Mouse (Mus musculus) liver, postnatal 0 days (tissue): ENCODE measurements around the gene Sf1. TPM values are rescaled to one million over a fixed set of nuclear protein-coding genes. Genes with fewer than 3 reads are reported as not detected.

Experiments used
- ATAC-seq: fragments of 200-750 bp; cut with Nextera tagmentation; 2 replicates; pipeline ENCODE4 v1.8.0; 2017; ENCODE audit warnings: mild to moderate bottlenecking, moderate library complexity
- DNase-seq: peaks from one replicate; pipeline ENCODE4 v3.0.0-alpha.2; 2016
- H3K27ac ChIP-seq: fragments of 300-500 bp; sonication (generic); 2 replicates; pipeline ENCODE4 v1.5.1; 2014; ENCODE audit warnings: antibody characterized with exemption, moderate library complexity, mild to moderate bottlenecking, low read depth
- H3K27me3 ChIP-seq: fragments of 300-500 bp; sonication (generic); 2 replicates; pipeline ENCODE4 v1.6.1; 2014; ENCODE audit warnings: low read length, control low read depth, mixed read lengths; ENCODE audit not compliant: insufficient read depth
- H3K36me3 ChIP-seq: fragments of 300-500 bp; sonication (generic); replicated peaks from 2 replicates; pipeline ENCODE4 v1.6.1; 2014; ENCODE audit warnings: mild to moderate bottlenecking, control low read depth, low read length, moderate library complexity, mixed read lengths; ENCODE audit not compliant: insufficient read depth
- H3K4me1 ChIP-seq: fragments of 300-500 bp; sonication (generic); 2 replicates; pipeline ENCODE4 v1.6.1; 2014; ENCODE audit warnings: antibody characterized with exemption, mild to moderate bottlenecking, control low read depth; ENCODE audit not compliant: insufficient read depth
- H3K4me2 ChIP-seq: fragments of 300-500 bp; sonication (generic); 2 replicates; pipeline ENCODE4 v1.6.1; 2014; ENCODE audit warnings: low read depth, mild to moderate bottlenecking, low read length, moderate library complexity, mixed read lengths
- H3K4me3 ChIP-seq: fragments of 300-500 bp; sonication (generic); 2 replicates; pipeline ENCODE4 v1.5.1; 2014; ENCODE audit warnings: low read depth, low read length
- H3K9ac ChIP-seq: fragments of 300-500 bp; sonication (generic); replicated peaks from 2 replicates; pipeline ENCODE4 v1.6.1; 2014; ENCODE audit warnings: mild to moderate bottlenecking, moderate library complexity
- H3K9me3 ChIP-seq: fragments of 300-500 bp; sonication (generic); 2 replicates; pipeline ENCODE4 v1.6.1; 2016; ENCODE audit warnings: mild to moderate bottlenecking, control low read depth, low read length, mixed read lengths
- CTCF ChIP-seq: sonication (generic); IDR thresholded peaks from 2 replicates; pipeline ENCODE4 v1.5.1; 2016; ENCODE audit warnings: antibody characterized with exemption, low read depth
- EP300 ChIP-seq: IDR thresholded peaks from 2 replicates; pipeline ENCODE4 v1.6.1; 2016; ENCODE audit warnings: antibody characterized with exemption, low read depth, mild to moderate bottlenecking
- WGBS: fragments of 180-500 bp; shearing (Covaris S2); extraction: QIAGEN DNeasy Blood & Tissue Kit; methylation state at CpG from one replicate; pipeline ENCODE4 v1.1.7; 2014; ENCODE audit not compliant: insufficient replicate concordance; 5-methylcytosine and 5-hydroxymethylcytosine counted together
- polyA plus RNA-seq: library from polyadenylated mRNA; unstranded; fragments of >200 nt; fragmentation: Nextera tagmentation; extraction: Ambion mirVana; gene quantifications from 2 replicates; pipeline ENCODE4 v1.2.1, GENCODE M21; 2015

Sf1 gene
- polyA plus RNA-seq, 1 experiment from 2014 or later, result 35.7 TPM

DNA sequence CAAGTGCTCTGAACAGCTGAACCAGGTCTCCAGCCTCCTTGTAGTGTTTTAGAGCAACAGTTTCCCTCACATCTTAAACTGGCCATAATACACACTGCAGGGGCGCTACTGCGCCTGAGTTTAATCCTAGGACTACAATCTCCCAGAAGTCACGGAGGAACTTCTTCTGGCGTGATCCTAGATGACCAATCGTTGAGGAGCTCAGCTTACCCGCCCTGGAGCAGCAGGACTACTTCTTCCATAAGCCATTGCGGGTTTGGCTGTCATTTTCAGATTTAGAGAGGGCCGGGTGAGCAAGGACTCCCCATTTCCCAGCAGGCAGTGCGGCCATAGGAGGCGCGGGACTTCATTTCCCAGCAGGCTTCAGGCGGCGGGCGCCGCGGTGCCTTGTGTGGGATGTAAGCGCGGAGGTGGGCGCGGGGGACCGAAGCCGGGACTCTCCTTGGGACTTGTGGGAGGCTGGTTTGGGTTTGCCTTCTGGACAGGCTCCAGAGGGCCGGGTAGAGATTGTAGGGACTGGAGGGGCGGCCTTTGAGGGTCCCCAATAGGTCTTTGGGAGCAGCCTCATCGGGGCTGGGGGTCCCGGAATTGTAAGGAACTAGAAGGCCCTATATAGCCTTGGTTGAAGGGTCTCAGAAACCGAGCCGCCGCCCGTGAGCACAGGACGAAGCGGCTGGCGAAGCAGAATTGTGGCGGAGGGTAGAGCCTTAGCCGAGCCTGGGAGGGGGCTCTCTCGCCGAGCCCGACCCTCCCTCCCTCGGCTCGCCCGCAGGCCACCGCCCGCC is 28.6 kb upstream of the Sf1 start, which contains the start of gene Men1:
Men1 (plus strand) TSS at position 307 of the 785 bp plus-strand sequence.
- ATAC-seq (peak; percentile 90), DNase-seq (peak; percentile 90)
- peak within 1 kb of the TSS; percentile 78 for H3K27ac ChIP-seq
- WGBS, result under 1% methylated on average over 36 of the region's 43 CpGs
- H3K4me1 ChIP-seq, result peaks cover 37% of the 10 kb centered on the region
- H3K4me3 ChIP-seq, result peak within 1 kb of the TSS; percentile 80
- no peaks in the 10 kb centered on the region for H3K9me3 ChIP-seq
- peaks cover 29% of the 10 kb centered on the region for H3K36me3 ChIP-seq
- no peaks in the 10 kb centered on the region for H3K27me3 ChIP-seq
- H3K9ac ChIP-seq, result peak within 1 kb of the TSS; percentile 77
- H3K4me2 ChIP-seq, result peak within 1 kb of the TSS; percentile 99
- TF ChIP-seq CTCF (peak; percentile 55), EP300 (peak; percentile 56; the same call in 1 of the 2 replicates)

DNA sequence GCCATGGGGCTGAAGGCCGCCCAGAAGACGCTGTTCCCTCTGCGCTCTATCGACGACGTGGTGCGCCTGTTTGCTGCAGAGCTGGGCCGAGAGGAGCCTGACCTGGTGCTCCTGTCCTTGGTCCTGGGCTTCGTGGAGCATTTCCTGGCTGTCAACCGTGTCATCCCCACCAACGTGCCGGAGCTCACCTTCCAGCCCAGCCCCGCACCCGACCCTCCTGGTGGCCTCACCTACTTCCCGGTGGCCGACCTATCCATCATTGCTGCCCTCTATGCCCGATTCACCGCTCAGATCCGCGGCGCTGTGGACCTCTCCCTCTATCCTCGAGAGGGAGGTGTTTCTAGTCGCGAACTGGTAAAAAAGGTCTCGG is 28.0 kb upstream of the Sf1 start:
- DNase-seq, result peak; percentile 47
- peak overlapping the region; percentile 99 for H3K4me2 ChIP-seq
- H3K4me1 ChIP-seq, result peaks cover 43% of the 10 kb centered on the region

DNA sequence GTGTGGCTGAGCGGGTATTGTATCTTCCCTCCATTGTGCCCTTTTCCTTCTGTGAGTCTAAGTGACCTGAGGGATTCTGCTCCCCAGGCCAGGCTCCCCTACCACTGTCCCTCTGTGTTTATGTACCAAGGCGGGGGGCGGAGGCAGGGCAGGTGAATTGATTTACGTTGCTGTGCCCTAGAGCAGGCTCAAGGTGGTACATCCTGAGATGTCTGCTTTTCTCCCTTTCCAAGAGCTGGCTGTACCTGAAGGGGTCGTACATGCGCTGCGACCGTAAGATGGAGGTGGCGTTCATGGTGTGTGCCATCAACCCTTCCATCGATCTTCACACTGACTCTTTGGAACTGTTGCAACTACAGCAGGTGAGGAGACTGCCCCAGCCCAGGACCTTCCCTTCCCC is 26.6 kb upstream of the Sf1 start:
- DNase-seq, result no peak
- no peaks in the 10 kb centered on the region for H3K9me3 ChIP-seq
- peaks cover 29% of the 10 kb centered on the region for H3K36me3 ChIP-seq
- no peak for TF ChIP-seq CTCF
- no peak for TF ChIP-seq EP300
- no peaks in the 10 kb centered on the region for H3K27me3 ChIP-seq
- H3K9ac ChIP-seq, result no peak overlapping the region
- no peak overlapping the region for H3K4me3 ChIP-seq
- WGBS, result 91% methylated on average over 10 of the region's 10 CpGs
- no peak for ATAC-seq
- no peak overlapping the region for H3K27ac ChIP-seq
- peaks cover 48% of the 10 kb centered on the region for H3K4me1 ChIP-seq
- H3K4me2 ChIP-seq, result peak overlapping the region; percentile 99; the same call in 1 of the 2 replicates

More for the DNA sequence above, 28.0 kb upstream of the Sf1 start:
- Histone ChIP-seq H3K9me3 (no peaks in the 10 kb centered on the region), H3K27me3 (no peaks in the 10 kb centered on the region), H3K9ac (peak overlapping the region; percentile 77), H3K4me3 (peak overlapping the region; percentile 80), H3K27ac (peak overlapping the region; percentile 61), H3K36me3 (peaks cover 29% of the 10 kb centered on the region)
- no peak for TF ChIP-seq EP300
- TF ChIP-seq CTCF, result no peak
- under 1% methylated on average over 24 of the region's 25 CpGs for WGBS
- peak; percentile 31 for ATAC-seq

DNA sequence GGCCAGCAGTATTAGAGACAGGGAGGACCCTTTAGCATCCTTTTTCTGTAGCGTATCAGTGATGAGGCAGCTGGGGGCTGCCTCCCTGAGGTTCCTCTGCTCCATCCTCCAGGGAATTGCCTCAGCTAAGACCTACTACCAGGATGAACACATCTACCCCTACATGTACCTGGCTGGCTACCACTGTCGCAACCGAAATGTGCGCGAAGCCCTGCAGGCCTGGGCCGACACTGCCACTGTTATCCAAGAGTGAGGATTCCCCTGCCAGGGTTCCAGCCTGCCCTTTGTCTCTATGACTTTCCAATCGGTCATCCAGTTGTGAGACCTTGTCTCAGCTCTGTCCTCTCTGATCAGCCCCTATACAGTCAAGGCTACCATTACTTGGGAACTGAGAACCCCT is 25.3 kb upstream of the Sf1 start:
- TF ChIP-seq EP300 (no peak), CTCF (no peak)
- 93% methylated on average over 7 of the region's 7 CpGs for WGBS
- DNase-seq (no peak), ATAC-seq (no peak)
- Histone ChIP-seq H3K4me1 (peaks cover 54% of the 10 kb centered on the region), H3K27ac (no peak overlapping the region), H3K9ac (no peak overlapping the region), H3K36me3 (peaks cover 30% of the 10 kb centered on the region), H3K4me3 (no peak overlapping the region), H3K4me2 (no peak overlapping the region), H3K9me3 (no peaks in the 10 kb centered on the region), H3K27me3 (no peaks in the 10 kb centered on the region)

DNA sequence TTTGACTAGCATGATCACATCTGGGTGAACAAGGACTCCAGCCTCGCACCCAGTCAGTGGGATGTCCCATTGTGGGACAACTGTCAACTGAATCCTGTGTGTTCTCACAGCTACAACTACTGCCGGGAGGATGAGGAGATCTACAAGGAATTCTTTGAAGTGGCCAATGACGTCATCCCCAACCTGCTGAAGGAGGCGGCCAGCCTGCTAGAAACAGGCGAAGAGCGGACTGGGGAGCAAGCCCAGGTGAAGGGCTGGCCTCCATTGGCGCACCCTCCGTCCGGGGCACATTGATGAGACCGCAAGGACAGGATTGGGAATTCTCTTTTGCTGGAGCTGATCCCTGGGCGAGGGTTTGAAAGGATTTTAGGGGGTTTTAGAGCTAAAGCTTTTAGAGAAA is 24.8 kb upstream of the Sf1 start:
- no peak overlapping the region for H3K9ac ChIP-seq
- H3K27ac ChIP-seq, result no peak overlapping the region
- H3K4me2 ChIP-seq, result no peak overlapping the region
- 89% methylated on average over 11 of the region's 11 CpGs for WGBS
- no peak for DNase-seq
- H3K9me3 ChIP-seq, result no peaks in the 10 kb centered on the region
- peaks cover 56% of the 10 kb centered on the region for H3K4me1 ChIP-seq
- no peaks in the 10 kb centered on the region for H3K27me3 ChIP-seq
- no peak overlapping the region for H3K4me3 ChIP-seq
- TF ChIP-seq EP300, result no peak
- no peak for TF ChIP-seq CTCF
- H3K36me3 ChIP-seq, result peaks cover 31% of the 10 kb centered on the region
- no peak for ATAC-seq

DNA sequence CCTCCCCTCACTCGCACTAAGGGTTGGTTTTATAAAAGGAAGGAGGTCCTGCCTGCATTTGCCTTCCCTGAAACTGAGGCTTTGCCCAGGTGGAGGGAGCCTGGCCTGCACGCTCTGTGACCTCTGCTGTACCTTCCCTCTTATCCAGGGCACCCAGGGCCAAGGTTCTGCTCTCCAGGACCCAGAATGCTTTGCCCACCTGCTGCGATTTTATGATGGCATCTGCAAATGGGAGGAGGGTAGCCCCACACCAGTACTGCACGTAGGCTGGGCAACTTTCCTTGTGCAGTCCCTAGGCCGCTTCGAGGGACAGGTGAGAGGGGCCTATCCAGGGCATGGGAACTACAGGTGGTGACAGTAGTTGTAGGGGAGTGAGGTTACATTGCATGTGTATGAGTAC is 24.3 kb upstream of the Sf1 start:
- 0 out of 2 replicates have a peak overlapping the region, but pooled peaks have one; percentile 94 for H3K27ac ChIP-seq
- peaks cover 52% of the 10 kb centered on the region for H3K4me1 ChIP-seq
- no peak for TF ChIP-seq CTCF
- TF ChIP-seq EP300, result no peak
- H3K27me3 ChIP-seq, result no peaks in the 10 kb centered on the region
- WGBS, result 94% methylated on average over 6 of the region's 6 CpGs
- peak overlapping the region; percentile 94 for H3K4me2 ChIP-seq
- H3K36me3 ChIP-seq, result peaks cover 33% of the 10 kb centered on the region
- DNase-seq (no peak), ATAC-seq (no peak)
- no peak overlapping the region for H3K9ac ChIP-seq
- no peaks in the 10 kb centered on the region for H3K9me3 ChIP-seq
- no peak overlapping the region for H3K4me3 ChIP-seq
